Mouse (Mus musculus) retina, postnatal 1 day (tissue): ENCODE results near the gene Paqr6.

Source experiments
- DNase-seq: peaks from one replicate; pipeline ENCODE4 v3.0.0-alpha.2; 2012

Gene Paqr6

GRCm38 (mm10) chr3:88412636-88413035, 48.3 kb downstream of the Paqr6 start:
- no peak for DNase-seq

GRCm38 (mm10) chr3:88415668-88416067, 51.3 kb downstream of the Paqr6 start:
- DNase-seq = no peak

- DNase-seq = no peak
Observed at GRCm38 (mm10) chr3:88418016-88418415, 53.6 kb downstream of the Paqr6 start.
